Mouse (Mus musculus) c-Kit-negative CD71-positive TER-119-positive erythroid progenitor cells, embryonic 14.5 days (primary cell): ENCODE data around the gene Nin.

Experiments
- DNase-seq: peaks from one replicate; pipeline ENCODE4 v3.0.0-alpha.2; 2013; ENCODE audit warnings: low read depth, low spot score

Gene Nin

GRCm38 (mm10) chr12:70082935-70083532 lies 30.5 kb downstream of the Nin start:
- no peak for DNase-seq

GRCm38 (mm10) chr12:70082485-70082884 lies 31.0 kb downstream of the Nin start:
- no peak for DNase-seq

GRCm38 (mm10) chr12:70078471-70079025 lies 35.0 kb downstream of the Nin start:
- DNase-seq, result no peak

GRCm38 (mm10) chr12:70076493-70076892 lies 37.0 kb downstream of the Nin start:
- no peak for DNase-seq

- DNase-seq, result no peak
Observed at GRCm38 (mm10) chr12:70075001-70075400, 38.5 kb downstream of the Nin start.

GRCm38 (mm10) chr12:70070888-70071287 lies 42.6 kb downstream of the Nin start:
- DNase-seq, result no peak

DNA sequence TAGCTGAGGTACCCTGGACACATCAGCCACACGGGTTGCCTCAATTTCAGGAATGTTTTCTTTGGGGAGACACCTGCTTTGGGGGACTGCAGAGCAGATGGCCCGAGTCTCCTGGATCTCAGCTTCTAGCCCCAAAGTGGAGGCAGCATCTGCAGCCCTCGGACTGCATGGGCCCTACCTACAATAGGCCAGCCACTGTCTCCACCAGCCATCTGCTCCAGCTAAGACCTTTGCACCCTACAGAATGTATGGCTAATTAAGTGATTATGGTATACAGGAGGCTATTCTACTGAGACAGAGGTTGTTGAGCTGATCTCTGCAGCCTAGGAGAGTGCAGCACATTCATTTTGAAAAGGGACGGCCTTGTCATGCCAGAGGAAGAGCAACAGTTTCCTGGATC lies 43.2 kb downstream of the Nin start:
- DNase-seq, result no peak

DNA sequence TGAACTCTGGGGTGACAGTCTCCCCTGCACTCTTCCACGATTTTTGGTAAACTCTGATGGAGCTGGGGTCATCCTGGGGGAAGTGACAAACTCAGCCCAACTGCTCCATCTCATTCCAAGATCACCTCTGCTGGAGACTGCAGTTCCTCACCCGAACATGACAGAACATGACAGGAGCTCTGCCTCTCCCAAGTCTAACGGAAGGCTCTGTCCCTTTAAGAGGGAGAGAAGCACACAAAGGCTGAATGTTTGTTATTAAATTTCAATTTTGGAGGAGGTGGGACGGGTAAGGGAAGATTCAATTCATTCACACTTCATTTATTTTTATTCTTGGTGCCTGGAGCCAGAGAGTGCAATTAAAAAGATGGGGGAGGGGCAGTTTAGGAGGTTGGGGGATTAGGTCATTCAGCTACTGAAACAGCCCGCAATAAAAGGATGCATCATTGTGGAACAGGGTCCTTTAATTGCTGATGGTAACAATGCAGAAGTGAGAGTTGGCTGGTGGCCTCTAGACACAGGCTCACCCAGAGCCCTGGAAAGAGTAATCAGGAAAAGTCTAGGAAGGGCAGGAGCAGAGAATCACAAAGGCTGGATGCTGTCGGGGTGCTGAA lies 44.8 kb downstream of the Nin start:
- no peak for DNase-seq

DNA sequence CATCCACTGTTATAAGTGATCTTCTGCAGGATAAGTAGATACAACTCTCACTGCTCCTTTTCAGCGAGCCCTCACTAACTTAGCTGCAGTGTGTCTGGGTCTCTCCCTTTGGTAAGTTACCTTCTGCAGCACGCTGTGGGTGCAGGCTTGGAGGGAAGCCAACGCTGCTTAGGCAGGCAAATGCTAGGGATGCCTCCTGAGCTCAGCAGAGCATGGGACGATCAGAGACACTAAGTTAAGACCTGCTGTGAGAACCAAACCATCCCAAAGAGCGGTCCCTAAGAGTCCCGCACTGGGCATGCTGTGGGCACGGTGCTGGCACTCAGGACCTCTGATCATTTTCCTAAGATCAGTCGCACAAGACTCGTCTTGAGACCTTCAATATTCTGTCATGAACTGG lies 45.7 kb downstream of the Nin start:
- DNase-seq, result no peak

DNA sequence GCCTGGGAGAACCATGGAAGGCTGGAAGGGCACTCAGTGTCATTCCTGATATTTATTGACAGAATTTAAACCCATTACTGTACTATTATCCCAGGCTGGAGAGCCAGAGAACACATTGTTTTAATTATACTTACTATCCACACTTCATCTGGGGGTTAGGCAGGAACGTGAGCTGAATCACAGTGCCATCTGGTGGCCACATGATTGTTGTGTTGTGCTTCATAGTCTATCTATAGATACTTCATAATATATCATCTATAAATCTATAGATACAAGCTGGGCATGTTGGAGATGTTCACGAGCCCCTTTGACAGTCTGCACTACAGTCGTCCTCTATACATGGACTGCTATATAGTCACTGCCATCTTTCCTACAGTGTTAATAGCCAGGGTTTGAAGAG lies 51.4 kb downstream of the Nin start:
- DNase-seq, result peak; percentile 38

DNA sequence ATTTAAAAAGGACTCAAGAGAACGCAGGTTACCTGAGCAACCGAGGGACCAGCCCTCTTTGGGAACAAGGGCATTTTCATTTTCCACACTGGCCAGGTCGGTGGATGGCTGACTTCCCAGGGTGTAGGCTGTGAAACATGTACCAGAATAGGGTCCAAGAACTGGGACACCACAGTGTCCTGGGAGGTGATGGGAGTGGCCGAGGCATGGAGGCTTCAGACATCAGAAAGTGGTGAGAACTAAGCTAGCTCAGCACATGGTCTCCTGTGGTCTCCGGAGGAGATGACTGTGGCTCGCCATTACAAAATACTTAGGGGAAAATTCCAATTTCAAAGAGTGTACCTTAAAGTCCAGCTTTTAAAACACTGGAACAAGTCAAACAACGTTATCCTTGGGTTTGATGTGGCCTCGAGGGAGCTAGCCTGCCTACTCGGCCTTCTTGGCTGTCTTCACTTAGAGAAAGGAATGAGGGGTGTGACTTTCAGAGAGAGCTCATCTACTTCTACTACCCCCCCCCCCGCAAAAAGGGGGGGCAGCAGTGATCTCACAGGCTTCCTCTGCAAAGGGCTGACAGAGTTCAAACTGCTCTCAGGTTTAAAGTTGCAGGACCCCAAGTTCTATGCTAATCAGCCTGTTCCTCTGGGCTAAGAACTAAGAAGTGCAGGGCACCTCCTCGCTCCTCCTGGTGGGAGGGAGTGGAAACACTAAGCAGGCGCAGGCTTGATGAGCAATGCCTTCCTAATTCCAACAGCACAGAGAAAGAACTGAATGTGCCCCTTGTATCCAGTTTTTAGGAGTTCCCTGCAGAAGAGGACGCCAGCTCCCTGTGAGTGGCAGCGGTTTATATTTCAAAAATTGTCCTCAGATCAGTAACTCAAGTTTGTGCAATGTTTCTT lies 54.3 kb downstream of the Nin start:
- DNase-seq, result no peak

- no peak for DNase-seq
Observed at GRCm38 (mm10) chr12:70050699-70051098, 62.8 kb downstream of the Nin start.

DNA sequence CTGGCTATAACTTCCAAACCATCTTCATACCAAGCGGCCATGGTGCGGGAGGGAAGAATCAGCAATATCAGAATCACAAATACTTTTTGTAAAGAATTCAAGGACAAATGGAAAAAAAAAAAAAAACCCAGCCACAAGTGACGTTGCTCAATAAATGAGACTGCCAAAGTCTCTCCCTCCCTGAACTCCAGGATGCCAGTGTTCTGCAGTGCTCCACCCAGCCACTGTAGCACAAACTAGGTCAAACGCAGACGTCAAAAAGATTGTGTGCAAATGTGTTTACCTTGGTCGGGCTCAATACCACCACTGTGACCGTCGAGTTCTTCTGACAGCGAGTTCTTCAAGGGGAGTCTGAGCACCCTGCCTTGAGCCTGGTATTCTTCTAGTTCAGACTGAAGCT lies 64.8 kb downstream of the Nin start:
- no peak for DNase-seq

- no peak for DNase-seq
Observed at GRCm38 (mm10) chr12:70047281-70047680, 66.2 kb downstream of the Nin start.

GRCm38 (mm10) chr12:70044353-70044752 lies 69.2 kb downstream of the Nin start:
- no peak for DNase-seq

DNA sequence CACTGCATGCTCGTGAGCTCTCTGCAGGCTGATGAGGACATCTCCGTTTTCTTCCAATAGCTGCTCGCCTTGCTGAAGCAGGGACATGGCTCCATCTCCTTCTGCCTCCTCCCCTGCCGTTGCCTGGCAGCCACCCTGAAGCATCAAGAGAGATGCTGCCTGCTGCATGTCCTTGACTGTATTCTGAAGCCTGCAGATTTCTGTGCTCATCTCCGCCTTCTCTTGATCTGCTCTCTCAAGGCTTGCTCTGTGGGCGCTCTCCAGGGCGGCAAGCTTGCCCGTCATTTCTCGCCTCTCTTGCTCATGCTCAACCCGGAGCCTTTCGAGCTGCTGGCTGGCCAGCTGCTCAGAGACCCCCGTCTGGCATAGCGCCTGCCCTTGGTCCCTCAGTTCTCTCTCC lies 70.1 kb downstream of the Nin start:
- DNase-seq, result no peak

DNA sequence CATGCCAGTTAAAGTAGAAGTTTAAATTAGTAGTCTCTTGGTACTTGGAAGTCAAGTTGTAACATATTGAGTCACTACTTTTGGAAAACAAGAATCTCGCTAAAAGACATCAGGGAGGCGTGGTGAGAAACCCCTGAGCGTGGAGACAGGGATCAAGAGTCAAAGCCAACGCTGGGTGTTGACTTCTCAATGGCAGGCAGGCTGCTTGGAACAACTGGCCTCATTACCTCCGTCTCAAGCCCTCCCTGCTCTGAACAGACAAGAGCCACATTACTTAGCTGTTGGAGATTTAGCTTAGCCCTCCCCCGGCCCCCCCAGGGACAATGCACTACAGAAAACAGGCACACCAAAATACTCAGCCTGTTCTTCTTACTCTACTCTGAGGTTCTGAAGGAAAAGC lies 72.5 kb downstream of the Nin start:
- no peak for DNase-seq

DNA sequence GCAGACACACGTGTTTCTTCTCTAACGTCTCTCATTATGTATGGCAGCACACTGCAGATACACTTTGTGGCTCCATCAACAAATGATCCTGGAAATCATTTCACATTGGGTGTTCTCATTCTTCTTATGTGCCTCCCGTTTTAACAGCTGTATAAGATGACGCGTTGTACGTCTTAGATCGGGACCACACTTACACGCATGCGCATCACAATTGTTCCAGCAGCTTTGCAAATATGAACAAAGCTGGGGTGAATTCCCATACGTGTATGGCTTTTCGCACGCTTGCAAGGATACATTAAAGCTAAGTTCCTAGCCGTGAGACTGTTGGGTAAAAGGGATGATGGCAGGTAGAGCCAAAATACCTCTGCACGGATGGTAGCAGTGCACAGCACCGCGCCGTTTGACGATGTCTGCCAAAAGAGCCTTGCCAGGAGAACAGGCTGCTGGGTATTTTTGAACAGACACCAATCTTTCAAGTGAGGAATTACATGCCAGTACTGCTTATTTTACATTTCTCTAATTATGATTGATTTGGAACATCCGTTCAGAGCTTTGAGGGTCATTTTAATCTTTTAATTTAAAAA lies 76.7 kb downstream of the Nin start:
- DNase-seq, result no peak

- no peak for DNase-seq
Observed at GRCm38 (mm10) chr12:70026233-70026632, 87.3 kb downstream of the Nin start.

DNA sequence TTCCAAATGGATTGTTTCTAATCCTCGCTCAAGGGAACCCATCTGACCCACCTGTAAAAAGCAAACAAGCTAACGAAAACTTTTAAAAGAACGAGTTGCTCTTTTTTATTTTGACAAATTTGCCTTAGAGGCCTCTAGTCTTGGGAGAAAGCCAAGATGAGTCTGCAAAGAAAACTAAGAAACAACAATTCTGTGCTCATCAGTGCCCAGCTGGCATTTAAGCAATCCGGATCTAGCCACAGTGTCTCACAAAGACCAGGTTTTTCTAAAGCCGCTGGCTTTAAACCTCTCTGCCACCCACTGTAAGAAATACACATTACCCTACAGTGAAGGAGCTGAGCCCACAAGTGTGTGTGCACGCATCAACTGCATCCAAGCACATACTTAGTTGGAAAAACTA lies 88.1 kb downstream of the Nin start:
- no peak for DNase-seq

GRCm38 (mm10) chr12:70023580-70023979 lies 89.9 kb downstream of the Nin start:
- DNase-seq, result no peak

GRCm38 (mm10) chr12:70018153-70018552 lies 95.4 kb downstream of the Nin start:
- DNase-seq, result no peak
